Mouse (Mus musculus): ENCODE data around the gene Rgr. TPM values are rescaled to one million over a fixed set of nuclear protein-coding genes. Genes with fewer than 3 reads are reported as not detected.

Rgr gene
- polyA plus RNA-seq (2014; fragmentation: Nextera tagmentation; extraction: Ambion mirVana), result 0.26 TPM in 1 of 2 replicates, not detected in the other

DNA sequence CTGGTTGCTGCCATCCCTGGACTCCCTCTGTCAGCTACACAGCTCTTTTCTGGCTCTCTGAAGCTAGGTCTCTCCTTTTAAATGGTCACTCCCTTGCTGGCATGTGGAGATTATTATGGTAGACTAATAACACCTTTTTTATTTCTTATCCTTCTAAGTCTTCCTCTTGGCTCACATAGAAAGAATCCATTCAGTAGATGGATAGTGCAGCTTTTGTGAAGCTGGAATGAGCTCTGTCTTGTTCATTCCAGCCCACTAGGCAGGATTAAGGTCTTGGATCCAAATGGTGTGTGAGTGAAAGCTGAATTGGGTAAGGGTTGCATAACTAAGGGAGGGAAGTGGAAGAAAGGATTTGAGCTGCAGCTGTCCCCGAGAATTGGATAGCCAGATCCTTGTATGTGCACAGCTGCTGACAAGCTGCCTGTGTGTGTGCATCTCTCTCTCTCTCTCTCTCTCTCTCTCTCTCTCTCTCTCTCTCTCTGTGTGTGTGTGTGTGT, at the start of gene Rgr:
Gene Rgr (minus strand): TSS at position 51 of the 497 bp plus-strand sequence.
- 61% methylated on average over 1 of the region's 1 CpGs for WGBS
- no peak within 1 kb of the TSS for H3K9ac ChIP-seq
- ATAC-seq (ENCODE audit: low FRiP score), result no peak
- H3K4me1 ChIP-seq (replicated peaks; ENCODE audit: control insufficient read depth, insufficient read depth, low read length), result no peaks in the 10 kb centered on the region
- H3K36me3 ChIP-seq (replicated peaks; ENCODE audit: control insufficient read depth, insufficient read depth), result no peaks in the 10 kb centered on the region
- no peak within 1 kb of the TSS for H3K4me2 ChIP-seq (replicated peaks)
- H3K9me3 ChIP-seq (ENCODE audit: control insufficient read depth, low read length), result no peaks in the 10 kb centered on the region
- H3K27me3 ChIP-seq (ENCODE audit: control insufficient read depth, insufficient read depth, low read length), result no peaks in the 10 kb centered on the region
- no peak within 1 kb of the TSS for H3K4me3 ChIP-seq (replicated peaks; ENCODE audit: low read length)
- no peak for DNase-seq (ENCODE audit: low spot score)
- H3K27ac ChIP-seq, result no peak within 1 kb of the TSS

DNA sequence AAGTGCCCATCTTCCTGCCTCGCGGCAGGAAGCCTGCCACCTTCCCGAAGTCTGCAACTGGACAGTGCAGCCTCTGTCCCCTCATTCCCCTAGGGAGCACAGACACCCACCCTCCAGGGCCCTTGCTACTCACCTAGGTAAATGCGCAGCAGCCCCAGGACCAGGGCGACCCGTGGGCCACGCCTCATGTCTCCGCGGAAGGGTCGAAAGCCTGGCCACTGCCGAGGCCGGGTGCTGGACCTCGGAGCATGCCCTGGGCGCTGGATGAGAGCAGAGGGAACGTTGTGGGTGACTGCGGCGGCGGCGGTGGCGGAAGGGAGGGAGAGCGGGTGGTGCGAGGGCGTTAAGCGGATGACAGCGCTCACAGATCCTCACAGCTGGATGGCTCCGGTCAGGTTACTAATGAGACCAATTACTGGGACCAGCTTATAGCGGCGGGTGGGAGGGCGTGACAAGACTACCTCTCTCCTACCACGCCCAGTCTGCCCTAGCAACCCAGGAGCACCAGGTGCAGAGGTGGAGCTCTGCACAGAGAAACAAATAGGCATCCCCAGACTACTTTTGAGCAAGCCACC, 49.3 kb upstream of the Rgr start, which contains the start of gene Cdhr1:
Gene Cdhr1 (minus strand): TSS at position 392 of the 575 bp plus-strand sequence.
- DNase-seq (ENCODE audit: low spot score) (no peak), ATAC-seq (ENCODE audit: low FRiP score) (peak; percentile 62)
- Histone ChIP-seq H3K4me3 (replicated peaks; ENCODE audit: low read length) (peak within 1 kb of the TSS; percentile 38), H3K9ac (peak within 1 kb of the TSS; percentile 61), H3K27me3 (ENCODE audit: control insufficient read depth, insufficient read depth, low read length) (peaks cover 21% of the 10 kb centered on the region; the same call in 1 of the 2 replicates), H3K4me1 (replicated peaks; ENCODE audit: control insufficient read depth, insufficient read depth, low read length) (no peaks in the 10 kb centered on the region), H3K36me3 (replicated peaks; ENCODE audit: control insufficient read depth, insufficient read depth) (no peaks in the 10 kb centered on the region), H3K27ac (no peak within 1 kb of the TSS), H3K9me3 (ENCODE audit: control insufficient read depth, low read length) (no peaks in the 10 kb centered on the region), H3K4me2 (replicated peaks) (peak within 1 kb of the TSS; percentile 83)
- WGBS, result 1% methylated on average over 29 of the region's 30 CpGs

DNA sequence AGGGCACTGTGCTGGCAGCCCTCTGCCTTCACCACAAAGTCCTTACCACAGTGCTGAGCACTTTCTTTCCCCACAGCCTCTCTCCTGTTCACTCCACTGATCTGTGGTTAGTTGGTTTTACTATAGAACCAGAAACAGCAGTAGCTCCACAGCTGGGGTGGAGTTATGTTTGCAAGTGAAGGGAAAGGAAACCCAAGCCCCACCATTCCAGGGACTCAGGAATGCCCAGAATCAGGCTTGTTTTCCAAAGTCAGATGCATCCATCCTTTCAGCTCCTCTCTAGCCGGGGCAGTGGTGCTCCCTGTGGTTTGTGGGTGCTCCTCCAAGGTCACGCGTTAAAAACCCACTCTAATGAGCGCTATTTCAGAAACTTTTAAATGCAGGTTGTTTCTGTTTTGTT, 46.8 kb upstream of the Rgr start:
- no peak overlapping the region for H3K27ac ChIP-seq
- no peak for DNase-seq (ENCODE audit: low spot score)
- no peak for ATAC-seq (ENCODE audit: low FRiP score)
- peaks cover 21% of the 10 kb centered on the region; the same call in 1 of the 2 replicates for H3K27me3 ChIP-seq (ENCODE audit: control insufficient read depth, insufficient read depth, low read length)
- H3K4me2 ChIP-seq (replicated peaks), result no peak overlapping the region
- H3K9ac ChIP-seq, result no peak overlapping the region
- H3K4me3 ChIP-seq (replicated peaks; ENCODE audit: low read length), result no peak overlapping the region
- no peaks in the 10 kb centered on the region for H3K36me3 ChIP-seq (replicated peaks; ENCODE audit: control insufficient read depth, insufficient read depth)
- H3K9me3 ChIP-seq (ENCODE audit: control insufficient read depth, low read length), result no peaks in the 10 kb centered on the region
- 85% methylated on average over 4 of the region's 4 CpGs for WGBS
- no peaks in the 10 kb centered on the region for H3K4me1 ChIP-seq (replicated peaks; ENCODE audit: control insufficient read depth, insufficient read depth, low read length)

- H3K9me3 ChIP-seq (ENCODE audit: control insufficient read depth, low read length), result no peaks in the 10 kb centered on the region
- WGBS, result 48% methylated on average over 6 of the region's 6 CpGs
- ATAC-seq (ENCODE audit: low FRiP score) (no peak), DNase-seq (ENCODE audit: low spot score) (no peak)
- H3K27ac ChIP-seq, result no peak overlapping the region
- peaks cover 19% of the 10 kb centered on the region; the same call in 1 of the 2 replicates for H3K27me3 ChIP-seq (ENCODE audit: control insufficient read depth, insufficient read depth, low read length)
- H3K4me1 ChIP-seq (replicated peaks; ENCODE audit: control insufficient read depth, insufficient read depth, low read length), result no peaks in the 10 kb centered on the region
- H3K36me3 ChIP-seq (replicated peaks; ENCODE audit: control insufficient read depth, insufficient read depth), result no peaks in the 10 kb centered on the region
- H3K9ac ChIP-seq, result no peak overlapping the region
- no peak overlapping the region for H3K4me3 ChIP-seq (replicated peaks; ENCODE audit: low read length)
- no peak overlapping the region for H3K4me2 ChIP-seq (replicated peaks)
These were observed 45.7 kb upstream of the Rgr start for GRCm38 (mm10) chr14:37094436-37094835.

- WGBS, result 41% methylated on average over 4 of the region's 4 CpGs
- ATAC-seq (ENCODE audit: low FRiP score), result no peak
These were observed 35.0 kb upstream of the Rgr start for GRCm38 (mm10) chr14:37083755-37084154.

DNA sequence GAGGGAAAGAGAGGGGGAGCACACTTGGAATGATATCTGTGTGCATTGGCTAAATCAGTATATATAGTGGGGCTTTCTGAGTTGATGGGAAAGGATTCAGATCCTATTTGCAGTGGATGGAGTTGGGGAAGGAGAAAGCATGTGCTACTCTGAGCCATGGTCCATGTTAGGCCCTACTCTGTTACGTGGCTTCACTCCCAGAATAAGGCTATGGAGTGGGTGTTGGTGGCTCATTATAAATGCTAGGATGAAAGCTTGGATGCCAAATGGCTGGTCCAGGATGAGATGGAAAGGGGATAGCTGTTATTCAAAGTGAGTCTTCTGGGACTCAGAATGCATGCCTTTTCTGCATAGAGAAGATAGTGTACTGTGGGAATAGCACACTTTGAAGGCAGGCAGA, 32.0 kb upstream of the Rgr start:
- ATAC-seq (ENCODE audit: low FRiP score) (no peak), DNase-seq (ENCODE audit: low spot score) (no peak)
- no peaks in the 10 kb centered on the region for H3K27me3 ChIP-seq (ENCODE audit: control insufficient read depth, insufficient read depth, low read length)
- H3K9me3 ChIP-seq (ENCODE audit: control insufficient read depth, low read length), result no peaks in the 10 kb centered on the region
- no peak overlapping the region for H3K4me2 ChIP-seq (replicated peaks)
- no peaks in the 10 kb centered on the region for H3K4me1 ChIP-seq (replicated peaks; ENCODE audit: control insufficient read depth, insufficient read depth, low read length)
- H3K9ac ChIP-seq, result no peak overlapping the region
- H3K4me3 ChIP-seq (replicated peaks; ENCODE audit: low read length), result no peak overlapping the region
- WGBS, result 67% methylated on average over 1 of the region's 1 CpGs
- H3K27ac ChIP-seq, result no peak overlapping the region
- no peaks in the 10 kb centered on the region for H3K36me3 ChIP-seq (replicated peaks; ENCODE audit: control insufficient read depth, insufficient read depth)

More at GRCm38 (mm10) chr14:37083755-37084154, 35.0 kb upstream of the Rgr start:
- Histone ChIP-seq H3K36me3 (replicated peaks; ENCODE audit: control insufficient read depth, insufficient read depth) (no peaks in the 10 kb centered on the region), H3K9ac (no peak overlapping the region), H3K27ac (no peak overlapping the region), H3K9me3 (ENCODE audit: control insufficient read depth, low read length) (no peaks in the 10 kb centered on the region), H3K4me3 (replicated peaks; ENCODE audit: low read length) (no peak overlapping the region), H3K27me3 (ENCODE audit: control insufficient read depth, insufficient read depth, low read length) (no peaks in the 10 kb centered on the region), H3K4me2 (replicated peaks) (no peak overlapping the region), H3K4me1 (replicated peaks; ENCODE audit: control insufficient read depth, insufficient read depth, low read length) (no peaks in the 10 kb centered on the region)
- DNase-seq (ENCODE audit: low spot score), result no peak

DNA sequence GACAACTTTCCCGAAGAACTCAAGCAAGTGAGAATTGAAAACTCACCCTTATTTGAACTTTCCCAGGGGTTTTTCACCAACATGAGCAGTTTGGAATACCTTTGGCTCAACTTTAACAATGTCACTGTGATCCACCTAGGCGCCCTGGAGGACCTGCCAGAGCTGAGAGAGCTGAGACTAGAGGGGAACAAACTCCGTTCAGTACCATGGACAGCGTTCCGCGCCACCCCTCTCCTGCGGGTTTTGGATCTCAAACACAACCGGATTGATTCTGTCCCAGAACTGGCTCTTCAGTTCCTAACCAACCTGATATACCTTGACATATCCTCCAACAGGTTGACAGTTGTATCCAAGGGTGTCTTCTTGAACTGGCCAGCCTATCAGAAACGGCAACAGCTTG, 19.8 kb upstream of the Rgr start:
- 17% methylated on average over 9 of the region's 9 CpGs for WGBS
- no peak overlapping the region for H3K4me3 ChIP-seq (replicated peaks; ENCODE audit: low read length)

DNA sequence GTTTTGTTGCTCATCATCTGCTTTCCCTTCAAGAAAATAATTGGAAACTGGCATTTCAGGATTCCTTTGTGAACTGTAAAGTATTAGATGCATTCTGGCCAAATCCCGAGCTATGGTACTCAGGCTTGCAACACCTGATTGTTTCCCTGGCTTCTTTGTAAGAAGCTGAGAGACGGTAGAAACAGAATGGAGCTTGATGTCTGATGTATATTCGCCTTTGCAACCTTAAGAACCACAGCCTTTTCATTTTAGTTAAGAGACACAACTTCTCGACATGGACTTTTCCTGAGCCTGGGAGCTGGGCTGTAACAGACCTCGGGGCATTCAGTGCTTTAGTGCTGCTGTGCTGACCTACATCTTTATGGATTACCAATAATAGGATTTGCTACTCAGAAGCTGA, 18.9 kb upstream of the Rgr start, which contains the start of gene Lrit2:
Gene Lrit2 (plus strand): TSS at position 301 of the 400 bp plus-strand sequence.
- DNase-seq (ENCODE audit: low spot score), result no peak
- Histone ChIP-seq H3K4me2 (replicated peaks) (no peak within 1 kb of the TSS), H3K9me3 (ENCODE audit: control insufficient read depth, low read length) (no peaks in the 10 kb centered on the region), H3K4me3 (replicated peaks; ENCODE audit: low read length) (no peak within 1 kb of the TSS), H3K27ac (no peak within 1 kb of the TSS), H3K4me1 (replicated peaks; ENCODE audit: control insufficient read depth, insufficient read depth, low read length) (no peaks in the 10 kb centered on the region), H3K9ac (no peak within 1 kb of the TSS), H3K36me3 (replicated peaks; ENCODE audit: control insufficient read depth, insufficient read depth) (no peaks in the 10 kb centered on the region), H3K27me3 (ENCODE audit: control insufficient read depth, insufficient read depth, low read length) (no peaks in the 10 kb centered on the region)
- no peak for ATAC-seq (ENCODE audit: low FRiP score)
- 81% methylated on average over 5 of the region's 5 CpGs for WGBS

More for the DNA sequence above, 19.8 kb upstream of the Rgr start:
- Histone ChIP-seq H3K4me1 (replicated peaks; ENCODE audit: control insufficient read depth, insufficient read depth, low read length) (no peaks in the 10 kb centered on the region), H3K9ac (no peak overlapping the region), H3K4me2 (replicated peaks) (no peak overlapping the region), H3K9me3 (ENCODE audit: control insufficient read depth, low read length) (no peaks in the 10 kb centered on the region), H3K27ac (no peak overlapping the region), H3K36me3 (replicated peaks; ENCODE audit: control insufficient read depth, insufficient read depth) (no peaks in the 10 kb centered on the region), H3K27me3 (ENCODE audit: control insufficient read depth, insufficient read depth, low read length) (no peaks in the 10 kb centered on the region)
- ATAC-seq (ENCODE audit: low FRiP score), result no peak
- DNase-seq (ENCODE audit: low spot score), result peak; percentile 58

DNA sequence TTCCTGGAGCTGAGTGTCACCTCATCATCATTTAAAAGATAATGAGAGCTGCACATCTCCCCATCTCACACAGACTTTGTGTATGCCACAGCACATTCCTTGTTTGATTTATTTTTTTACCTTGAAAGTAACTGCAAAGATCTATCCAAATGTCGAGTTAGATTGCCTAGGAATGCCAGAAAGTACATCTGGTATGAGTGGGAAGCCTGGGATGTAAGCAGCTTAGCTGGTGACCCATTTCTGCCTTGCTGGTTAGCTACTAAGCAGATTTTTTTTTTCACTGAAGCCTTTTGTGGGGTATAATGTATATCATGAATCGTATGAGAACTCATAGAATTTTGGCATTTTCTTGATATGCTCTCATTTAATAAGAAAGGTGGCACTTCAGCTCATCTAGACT, 17.9 kb upstream of the Rgr start:
- H3K4me2 ChIP-seq (replicated peaks), result no peak overlapping the region
- no peaks in the 10 kb centered on the region for H3K4me1 ChIP-seq (replicated peaks; ENCODE audit: control insufficient read depth, insufficient read depth, low read length)
- H3K4me3 ChIP-seq (replicated peaks; ENCODE audit: low read length), result no peak overlapping the region
- DNase-seq (ENCODE audit: low spot score) (no peak), ATAC-seq (ENCODE audit: low FRiP score) (no peak)
- H3K36me3 ChIP-seq (replicated peaks; ENCODE audit: control insufficient read depth, insufficient read depth), result no peaks in the 10 kb centered on the region
- 67% methylated on average over 2 of the region's 2 CpGs for WGBS
- H3K9me3 ChIP-seq (ENCODE audit: control insufficient read depth, low read length), result no peaks in the 10 kb centered on the region
- H3K9ac ChIP-seq, result no peak overlapping the region
- H3K27me3 ChIP-seq (ENCODE audit: control insufficient read depth, insufficient read depth, low read length), result no peaks in the 10 kb centered on the region
- no peak overlapping the region for H3K27ac ChIP-seq

Measured in hindbrain, embryonic 14.5 days (tissue).